Mouse (Mus musculus): ENCODE results near the gene Slc7a6os. TPM values are rescaled to one million over a fixed set of nuclear protein-coding genes. Genes with fewer than 3 reads are reported as not detected.
"Not testable (repeated sequence)": the region's sequence is repeated elsewhere in the genome, so short reads cannot be mapped to it uniquely, and the experiment has no call there.

The Slc7a6os gene
- polyA plus RNA-seq, 1 experiment from 2014 or later, result 29.4 TPM

DNA sequence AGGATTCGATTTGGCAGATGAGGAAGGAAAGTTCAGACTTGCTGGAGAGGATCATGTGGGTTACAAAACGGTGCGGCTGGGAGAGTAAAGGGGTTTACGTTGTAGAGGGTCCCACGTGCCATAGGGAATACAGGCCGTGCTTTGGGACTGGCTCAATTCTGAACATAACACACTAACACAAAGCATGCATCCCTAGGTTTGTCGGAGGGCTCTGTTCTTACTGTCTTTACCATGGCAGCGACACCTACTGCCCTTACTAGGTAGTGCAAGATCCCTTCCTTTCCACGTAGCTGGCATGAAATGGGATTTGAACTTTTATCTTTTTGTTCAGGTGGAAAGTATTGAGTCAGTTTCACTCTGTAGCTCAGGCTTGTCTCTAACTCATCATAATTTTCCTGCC, 15.9 kb upstream of the Slc7a6os start:
- peaks cover 67% of the 10 kb centered on the region for H3K36me3 ChIP-seq (ENCODE audit: control insufficient read depth, insufficient read depth, low read length)
- no peaks in the 10 kb centered on the region for H3K27me3 ChIP-seq (replicated peaks; ENCODE audit: control insufficient read depth, insufficient read depth, low read length)
- DNase-seq (ENCODE audit: low spot score), result peak; percentile 55
- no peak overlapping the region for H3K9ac ChIP-seq (ENCODE audit: low read depth, low read length)
- H3K27ac ChIP-seq (replicated peaks; ENCODE audit: low read depth, low read length), result no peak overlapping the region
- H3K4me1 ChIP-seq (ENCODE audit: control insufficient read depth, insufficient read depth, low read length), result no peaks in the 10 kb centered on the region
- H3K4me2 ChIP-seq (ENCODE audit: low read depth, low read length), result no peak overlapping the region
- 37% methylated on average over 9 of the region's 9 CpGs for WGBS
- H3K4me3 ChIP-seq (ENCODE audit: low read depth, low read length), result no peak overlapping the region
- no peaks in the 10 kb centered on the region for H3K9me3 ChIP-seq (ENCODE audit: control insufficient read depth, low read length)
- no peak for ATAC-seq (ENCODE audit: low read depth)

- ATAC-seq (ENCODE audit: low read depth) (no peak), DNase-seq (ENCODE audit: low spot score) (no peak)
- Histone ChIP-seq H3K36me3 (ENCODE audit: control insufficient read depth, insufficient read depth, low read length) (peaks cover 76% of the 10 kb centered on the region), H3K4me2 (ENCODE audit: low read depth, low read length) (no peak overlapping the region), H3K27ac (replicated peaks; ENCODE audit: low read depth, low read length) (no peak overlapping the region), H3K4me3 (ENCODE audit: low read depth, low read length) (no peak overlapping the region), H3K9me3 (ENCODE audit: control insufficient read depth, low read length) (no peaks in the 10 kb centered on the region), H3K27me3 (replicated peaks; ENCODE audit: control insufficient read depth, insufficient read depth, low read length) (no peaks in the 10 kb centered on the region), H3K4me1 (ENCODE audit: control insufficient read depth, insufficient read depth, low read length) (no peaks in the 10 kb centered on the region), H3K9ac (ENCODE audit: low read depth, low read length) (no peak overlapping the region)
- WGBS, result 90% methylated on average over 3 of the region's 3 CpGs
These were observed 8.9 kb upstream of the Slc7a6os start for GRCm38 (mm10) chr8:106219620-106220019.

- ATAC-seq (ENCODE audit: low read depth), result no peak
- DNase-seq (ENCODE audit: low spot score), result no peak
- H3K4me1 ChIP-seq (ENCODE audit: control insufficient read depth, insufficient read depth, low read length), result 0 out of 2 replicates have a peak, but pooled peaks cover 11% of the 10 kb centered on the region
- no peaks in the 10 kb centered on the region for H3K27me3 ChIP-seq (replicated peaks; ENCODE audit: control insufficient read depth, insufficient read depth, low read length)
- H3K9ac ChIP-seq (ENCODE audit: low read depth, low read length), result no peak overlapping the region
- 96% methylated on average over 3 of the region's 3 CpGs for WGBS
- H3K4me2 ChIP-seq (ENCODE audit: low read depth, low read length), result no peak overlapping the region
- no peak overlapping the region for H3K27ac ChIP-seq (replicated peaks; ENCODE audit: low read depth, low read length)
- no peak overlapping the region for H3K4me3 ChIP-seq (ENCODE audit: low read depth, low read length)
- H3K36me3 ChIP-seq (ENCODE audit: control insufficient read depth, insufficient read depth, low read length), result peaks cover 60% of the 10 kb centered on the region
- H3K9me3 ChIP-seq (ENCODE audit: control insufficient read depth, low read length), result no peaks in the 10 kb centered on the region
These were observed 3.2 kb upstream of the Slc7a6os start for GRCm38 (mm10) chr8:106213959-106214358.

DNA sequence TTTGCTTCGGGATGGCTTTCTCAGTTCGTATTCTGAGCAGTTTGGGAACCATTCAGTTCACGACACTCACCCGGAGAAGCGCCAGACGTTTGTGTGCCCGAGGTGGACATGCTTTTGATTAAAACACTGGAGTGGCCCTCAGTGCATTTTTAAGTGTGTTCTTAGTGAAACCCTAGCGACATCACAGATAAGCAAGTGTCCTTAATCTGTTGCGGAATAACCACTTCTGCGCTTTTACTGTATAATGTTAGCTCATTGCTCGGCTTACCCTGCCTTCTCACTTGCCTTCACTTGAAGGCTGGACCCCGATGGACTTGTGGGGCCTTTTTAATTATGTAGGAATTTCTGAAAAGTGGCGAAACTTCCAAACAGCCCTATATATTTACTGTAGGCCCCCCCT, 686 bp upstream of the Slc7a6os start:
- Histone ChIP-seq H3K4me2 (ENCODE audit: low read depth, low read length) (peak overlapping the region; percentile 74), H3K9me3 (ENCODE audit: control insufficient read depth, low read length) (no peaks in the 10 kb centered on the region), H3K36me3 (ENCODE audit: control insufficient read depth, insufficient read depth, low read length) (peaks cover 57% of the 10 kb centered on the region), H3K27ac (replicated peaks; ENCODE audit: low read depth, low read length) (peak overlapping the region; percentile 95), H3K4me1 (ENCODE audit: control insufficient read depth, insufficient read depth, low read length) (0 out of 2 replicates have a peak, but pooled peaks cover 11% of the 10 kb centered on the region), H3K9ac (ENCODE audit: low read depth, low read length) (peak overlapping the region; percentile 87), H3K27me3 (replicated peaks; ENCODE audit: control insufficient read depth, insufficient read depth, low read length) (no peaks in the 10 kb centered on the region), H3K4me3 (ENCODE audit: low read depth, low read length) (peak overlapping the region; percentile 79)
- ATAC-seq (ENCODE audit: low read depth) (no peak), DNase-seq (ENCODE audit: low spot score) (no peak)
- WGBS, result 2% methylated on average over 13 of the region's 13 CpGs

- H3K9ac ChIP-seq (ENCODE audit: low read depth, low read length), result peak overlapping the region; percentile 87
- WGBS, result under 1% methylated on average over 28 of the region's 35 CpGs
These were observed 552 bp downstream of the Slc7a6os start for GRCm38 (mm10) chr8:106210035-106210731.

DNA sequence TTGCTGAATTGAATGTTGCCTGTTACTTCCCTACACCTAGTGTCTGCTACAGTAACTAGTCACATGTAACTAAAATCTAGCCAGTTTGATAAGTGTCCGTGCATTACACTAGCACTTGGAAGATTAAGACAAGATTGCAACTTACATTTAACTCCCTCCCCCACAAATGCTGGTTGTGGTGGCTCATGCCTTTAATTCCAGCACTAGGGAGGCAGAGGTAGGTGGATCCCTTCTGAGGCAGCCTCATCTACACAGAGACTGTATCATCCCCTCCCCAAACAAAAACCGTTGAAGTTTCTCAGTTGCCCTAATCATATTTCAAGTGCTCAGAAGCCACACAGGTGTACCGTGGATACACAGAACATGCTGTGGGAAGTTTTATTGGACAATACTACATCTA, 11.1 kb downstream of the Slc7a6os start:
- not testable (repeated sequence) for H3K27me3 ChIP-seq (replicated peaks; ENCODE audit: control insufficient read depth, insufficient read depth, low read length); H3K4me3 ChIP-seq (ENCODE audit: low read depth, low read length); H3K4me1 ChIP-seq (ENCODE audit: control insufficient read depth, insufficient read depth, low read length); H3K27ac ChIP-seq (replicated peaks; ENCODE audit: low read depth, low read length); ATAC-seq (ENCODE audit: low read depth); DNase-seq (ENCODE audit: low spot score); H3K9ac ChIP-seq (ENCODE audit: low read depth, low read length); H3K4me2 ChIP-seq (ENCODE audit: low read depth, low read length); H3K9me3 ChIP-seq (ENCODE audit: control insufficient read depth, low read length)
- WGBS, result 80% methylated on average over 3 of the region's 3 CpGs
- peaks cover 88% of the 10 kb centered on the region for H3K36me3 ChIP-seq (ENCODE audit: control insufficient read depth, insufficient read depth, low read length)

More at GRCm38 (mm10) chr8:106210035-106210731, 552 bp downstream of the Slc7a6os start:
- peak overlapping the region; percentile 95 for H3K27ac ChIP-seq (replicated peaks; ENCODE audit: low read depth, low read length)
- H3K27me3 ChIP-seq (replicated peaks; ENCODE audit: control insufficient read depth, insufficient read depth, low read length), result no peaks in the 10 kb centered on the region
- DNase-seq (ENCODE audit: low spot score) (peak; percentile 17), ATAC-seq (ENCODE audit: low read depth) (peak; percentile 61)
- peak overlapping the region; percentile 74 for H3K4me2 ChIP-seq (ENCODE audit: low read depth, low read length)
- H3K4me1 ChIP-seq (ENCODE audit: control insufficient read depth, insufficient read depth, low read length), result 0 out of 2 replicates have a peak, but pooled peaks cover 11% of the 10 kb centered on the region
- peaks cover 54% of the 10 kb centered on the region for H3K36me3 ChIP-seq (ENCODE audit: control insufficient read depth, insufficient read depth, low read length)
- peak overlapping the region; percentile 79 for H3K4me3 ChIP-seq (ENCODE audit: low read depth, low read length)
- no peaks in the 10 kb centered on the region for H3K9me3 ChIP-seq (ENCODE audit: control insufficient read depth, low read length)

GRCm38 (mm10) chr8:106198741-106199140, 12.0 kb downstream of the Slc7a6os start:
- no peaks in the 10 kb centered on the region for H3K4me1 ChIP-seq (ENCODE audit: control insufficient read depth, insufficient read depth, low read length)
- 24% methylated on average over 1 of the region's 1 CpGs for WGBS
- H3K9me3 ChIP-seq (ENCODE audit: control insufficient read depth, low read length), result no peaks in the 10 kb centered on the region
- H3K4me3 ChIP-seq (ENCODE audit: low read depth, low read length), result no peak overlapping the region
- DNase-seq (ENCODE audit: low spot score), result peak; percentile 69
- peak; percentile 60; the same call in 1 of the 2 replicates for ATAC-seq (ENCODE audit: low read depth)
- no peak overlapping the region for H3K9ac ChIP-seq (ENCODE audit: low read depth, low read length)
- no peak overlapping the region for H3K4me2 ChIP-seq (ENCODE audit: low read depth, low read length)
- no peak overlapping the region for H3K27ac ChIP-seq (replicated peaks; ENCODE audit: low read depth, low read length)
- H3K27me3 ChIP-seq (replicated peaks; ENCODE audit: control insufficient read depth, insufficient read depth, low read length), result no peaks in the 10 kb centered on the region
- peaks cover 86% of the 10 kb centered on the region for H3K36me3 ChIP-seq (ENCODE audit: control insufficient read depth, insufficient read depth, low read length)

DNA sequence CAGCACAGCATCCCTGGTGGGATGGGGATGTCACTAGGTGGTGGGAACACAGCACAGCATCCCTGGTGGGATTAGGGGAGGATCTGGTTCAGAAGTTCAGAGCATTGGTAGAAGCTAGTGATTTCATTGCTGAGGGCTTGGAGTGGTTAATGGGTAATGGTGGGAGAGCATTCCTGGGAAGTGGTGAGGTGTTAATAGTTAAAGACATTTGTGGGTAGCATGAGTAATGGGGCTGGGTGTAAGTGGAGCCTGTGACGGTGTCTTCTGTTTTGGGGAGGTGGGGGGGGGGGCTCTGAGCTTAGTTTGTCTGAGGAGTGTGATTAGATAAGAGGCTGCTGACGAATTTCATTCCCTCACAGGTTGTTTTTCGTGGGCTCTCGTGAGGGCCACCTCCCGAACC, 16.7 kb downstream of the Slc7a6os start:
- Histone ChIP-seq H3K4me1 (ENCODE audit: control insufficient read depth, insufficient read depth, low read length) (no peaks in the 10 kb centered on the region), H3K27ac (replicated peaks; ENCODE audit: low read depth, low read length) (no peak overlapping the region), H3K9me3 (ENCODE audit: control insufficient read depth, low read length) (no peaks in the 10 kb centered on the region), H3K4me2 (ENCODE audit: low read depth, low read length) (no peak overlapping the region), H3K4me3 (ENCODE audit: low read depth, low read length) (no peak overlapping the region), H3K9ac (ENCODE audit: low read depth, low read length) (no peak overlapping the region), H3K36me3 (ENCODE audit: control insufficient read depth, insufficient read depth, low read length) (peaks cover 70% of the 10 kb centered on the region), H3K27me3 (replicated peaks; ENCODE audit: control insufficient read depth, insufficient read depth, low read length) (no peaks in the 10 kb centered on the region)
- ATAC-seq (ENCODE audit: low read depth) (no peak), DNase-seq (ENCODE audit: low spot score) (no peak)
- WGBS, result 87% methylated on average over 5 of the region's 5 CpGs

- no peak overlapping the region for H3K4me2 ChIP-seq (ENCODE audit: low read depth, low read length)
- H3K36me3 ChIP-seq (ENCODE audit: control insufficient read depth, insufficient read depth, low read length), result peaks cover 66% of the 10 kb centered on the region
- no peaks in the 10 kb centered on the region for H3K27me3 ChIP-seq (replicated peaks; ENCODE audit: control insufficient read depth, insufficient read depth, low read length)
- H3K9me3 ChIP-seq (ENCODE audit: control insufficient read depth, low read length), result no peaks in the 10 kb centered on the region
- H3K27ac ChIP-seq (replicated peaks; ENCODE audit: low read depth, low read length), result no peak overlapping the region
- H3K9ac ChIP-seq (ENCODE audit: low read depth, low read length), result no peak overlapping the region
- ATAC-seq (ENCODE audit: low read depth) (no peak), DNase-seq (ENCODE audit: low spot score) (no peak)
- no peak overlapping the region for H3K4me3 ChIP-seq (ENCODE audit: low read depth, low read length)
- WGBS, result 87% methylated on average over 6 of the region's 6 CpGs
- H3K4me1 ChIP-seq (ENCODE audit: control insufficient read depth, insufficient read depth, low read length), result no peaks in the 10 kb centered on the region
These were observed 17.6 kb downstream of the Slc7a6os start for GRCm38 (mm10) chr8:106193162-106193561.

All from embryonic facial prominence, embryonic 14.5 days (tissue).